8 mouse cellular contexts compared by ENCODE assay signal in genomic region chr4:150707725-150708571, GRCm38 (mm10). TPM values are rescaled to one million over a fixed set of nuclear protein-coding genes. Genes with fewer than 3 reads are reported as not detected.
A peak's percentile ranks its signal among the peaks of the same experiment; 100 is the strongest.
DNase-seq lines count a peak whose midpoint lies in the region; ATAC-seq lines count a peak whose summit lies in the region.

No protein-coding gene starts in this region.

- ATAC-seq in midbrain, embryonic 14.5 days (ENCODE audit: low FRiP score, low TSS enrichment): no peak
- ATAC-seq in kidney, embryonic 16.5 days (ENCODE audit: low FRiP score, low TSS enrichment): peak; percentile 72
- ATAC-seq in stomach, embryonic 16.5 days (ENCODE audit: insufficient read depth, low FRiP score): no peak

- H3K27me3 ChIP-seq in midbrain, embryonic 10.5 days (ENCODE audit: low read depth, poor library complexity, severe bottlenecking): peaks cover 29% of the 10 kb centered on the region
- H3K27me3 ChIP-seq in midbrain, embryonic 14.5 days (ENCODE audit: control insufficient read depth, insufficient read depth, low read length): no peaks in the 10 kb centered on the region
- no peaks in the 10 kb centered on the region for H3K27me3 ChIP-seq in kidney, embryonic 16.5 days (ENCODE audit: insufficient read depth, low read length)
- no peaks in the 10 kb centered on the region for H3K27me3 ChIP-seq in stomach, embryonic 16.5 days (ENCODE audit: control insufficient read depth, insufficient read depth, low read length)

- no peak overlapping the region for H3K9ac ChIP-seq in midbrain, embryonic 14.5 days (replicated peaks; ENCODE audit: low read length)
- H3K9ac ChIP-seq in kidney, embryonic 16.5 days (replicated peaks; ENCODE audit: low read length): no peak overlapping the region
- H3K9ac ChIP-seq in stomach, embryonic 16.5 days (ENCODE audit: low read length): peak overlapping the region; percentile 39

- H3K9me3 ChIP-seq in midbrain, embryonic 10.5 days (replicated peaks): no peaks in the 10 kb centered on the region
- H3K9me3 ChIP-seq in midbrain, embryonic 14.5 days (ENCODE audit: control insufficient read depth, low read length): no peaks in the 10 kb centered on the region
- peaks cover 6% of the 10 kb centered on the region; the same call in 1 of the 2 replicates for H3K9me3 ChIP-seq in kidney, embryonic 16.5 days (ENCODE audit: low read length)
- no peaks in the 10 kb centered on the region for H3K9me3 ChIP-seq in stomach, embryonic 16.5 days (replicated peaks; ENCODE audit: control insufficient read depth, low read length)

- DNase-seq in midbrain, embryonic 10.5 days (ENCODE audit: low spot score): no peak
- no peak for DNase-seq in midbrain, embryonic 14.5 days
- DNase-seq in cerebellum, adult 9-11 months: peak; percentile 47
- no peak for DNase-seq in thymus, postnatal 14 days
- no peak for DNase-seq in spleen, postnatal 4 days (ENCODE audit: low spot score in 2 of 2)
- no peak for DNase-seq in spleen, postnatal 10 days (ENCODE audit: low spot score in 2 of 2)

- peaks cover 31% of the 10 kb centered on the region for H3K4me1 ChIP-seq in midbrain, embryonic 10.5 days
- H3K4me1 ChIP-seq in midbrain, embryonic 14.5 days (ENCODE audit: control insufficient read depth, insufficient read depth, low read length): peaks cover 5% of the 10 kb centered on the region; the same call in 1 of the 2 replicates
- peaks cover 40% of the 10 kb centered on the region for H3K4me1 ChIP-seq in kidney, embryonic 16.5 days (ENCODE audit: insufficient read depth, low read length)
- H3K4me1 ChIP-seq in stomach, embryonic 16.5 days (ENCODE audit: control insufficient read depth, insufficient read depth, low read length): peaks cover 26% of the 10 kb centered on the region

- H3K4me2 ChIP-seq in midbrain, embryonic 14.5 days (ENCODE audit: low read length): no peak overlapping the region
- H3K4me2 ChIP-seq in kidney, embryonic 16.5 days (replicated peaks; ENCODE audit: low read depth, low read length): no peak overlapping the region
- peak overlapping the region; percentile 13; the same call in 1 of the 2 replicates for H3K4me2 ChIP-seq in stomach, embryonic 16.5 days (ENCODE audit: low read depth, low read length)

- no peaks in the 10 kb centered on the region for H3K36me3 ChIP-seq in midbrain, embryonic 10.5 days
- no peaks in the 10 kb centered on the region for H3K36me3 ChIP-seq in midbrain, embryonic 14.5 days (ENCODE audit: control insufficient read depth, insufficient read depth, low read length)
- no peaks in the 10 kb centered on the region for H3K36me3 ChIP-seq in kidney, embryonic 16.5 days (ENCODE audit: insufficient read depth, low read length)
- H3K36me3 ChIP-seq in stomach, embryonic 16.5 days (ENCODE audit: control insufficient read depth, insufficient read depth, low read length): no peaks in the 10 kb centered on the region

- peak overlapping the region; percentile 52; the same call in 1 of the 2 replicates for H3K27ac ChIP-seq in midbrain, embryonic 10.5 days (replicated peaks)
- H3K27ac ChIP-seq in midbrain, embryonic 14.5 days (replicated peaks; ENCODE audit: low read depth, low read length): no peak overlapping the region
- peak overlapping the region; percentile 66 for H3K27ac ChIP-seq in kidney, embryonic 16.5 days (ENCODE audit: low read length)
- H3K27ac ChIP-seq in stomach, embryonic 16.5 days (ENCODE audit: low read length): peak overlapping the region; percentile 52; the same call in 1 of the 2 replicates

- WGBS in midbrain, embryonic 10.5 days: 86% methylated on average over 20 of the region's 20 CpGs
- WGBS in midbrain, embryonic 14.5 days: 82% methylated on average over 20 of the region's 20 CpGs
- 45% methylated on average over 20 of the region's 20 CpGs for WGBS in kidney, embryonic 16.5 days
- 67% methylated on average over 20 of the region's 20 CpGs for WGBS in stomach, embryonic 16.5 days

- no peak overlapping the region for H3K4me3 ChIP-seq in midbrain, embryonic 10.5 days
- H3K4me3 ChIP-seq in midbrain, embryonic 14.5 days (replicated peaks; ENCODE audit: low read depth, low read length): no peak overlapping the region
- no peak overlapping the region for H3K4me3 ChIP-seq in kidney, embryonic 16.5 days (ENCODE audit: low read length)
- H3K4me3 ChIP-seq in stomach, embryonic 16.5 days (replicated peaks; ENCODE audit: low read length): no peak overlapping the region

RNA-seq across cellular contexts. Expression of gene Slc45a1, which starts 56.0 kb away (rescaled TPM):
- polyA plus RNA-seq in midbrain, embryonic 10.5 days (2016; fragmentation: Nextera tagmentation; extraction: Ambion mirVana): 1.7 and 4.4 TPM in 2 replicates
- 28.0 and 29.3 TPM in 2 replicates for polyA plus RNA-seq in midbrain, embryonic 14.5 days (2014; fragmentation: Nextera tagmentation; extraction: Ambion mirVana)
- polyA plus RNA-seq in kidney, embryonic 16.5 days (2015; fragmentation: Nextera tagmentation; extraction: Ambion mirVana): 0.12 and 0.17 TPM in 2 replicates
- polyA plus RNA-seq in stomach, embryonic 16.5 days (2015; fragmentation: Nextera tagmentation; extraction: Ambion mirVana): 0.82 and 1.1 TPM in 2 replicates
